11 mouse cellular contexts compared by ENCODE assay signal in the genomic region with DNA sequence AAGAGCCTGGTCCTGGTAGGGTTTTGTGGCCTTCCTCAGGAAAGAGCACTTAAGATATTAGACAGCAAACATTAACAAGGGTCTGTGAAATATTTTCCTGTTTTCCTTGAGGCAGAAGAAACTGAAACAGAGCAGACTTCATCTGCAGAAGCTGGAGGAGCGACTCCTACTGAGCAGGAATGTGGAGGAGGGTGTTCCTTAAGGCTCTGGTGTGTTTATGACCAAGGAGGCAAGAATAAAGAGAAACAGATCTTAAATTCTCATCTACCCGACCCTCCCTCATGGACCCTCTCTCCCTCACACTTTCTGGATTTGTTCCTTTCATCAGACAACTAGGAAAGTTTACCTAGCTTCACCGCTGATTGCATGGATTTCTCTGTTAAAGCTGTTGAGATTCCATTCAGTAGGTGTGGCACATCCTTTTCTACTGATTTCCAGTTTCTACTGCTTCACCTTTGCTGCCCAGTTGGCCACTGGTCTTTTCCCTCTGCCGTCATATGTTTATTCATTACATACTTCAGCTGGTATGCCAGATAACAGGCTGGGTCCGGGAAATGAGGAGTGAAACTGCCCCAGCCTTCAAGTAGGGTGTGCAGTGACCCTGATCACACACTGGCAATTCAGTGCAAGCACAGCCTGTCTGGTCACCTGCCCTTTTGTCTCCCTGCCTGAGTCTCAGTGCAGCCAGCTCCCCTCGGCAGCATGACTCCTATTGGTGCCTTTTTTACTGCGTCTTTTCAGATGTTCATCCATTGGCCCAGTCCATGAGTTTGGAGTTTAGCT. TPM values are rescaled to one million over a fixed set of nuclear protein-coding genes. Genes with fewer than 3 reads are reported as not detected.
DNase-seq lines count a peak whose midpoint lies in the region; ATAC-seq lines count a peak whose summit lies in the region.
"Had no signal": no experiment of that assay in that cellular context is flagged by ENCODE, and none has a peak within 500 bp of the region (broad histone marks: within the 10 kb centered on the region; RNA-seq: fewer than 3 reads in every experiment).

No protein-coding gene starts in this region.

- no peaks in the 10 kb centered on the region for H3K27me3 ChIP-seq in heart, embryonic 15.5 days
- H3K27me3 ChIP-seq in kidney, embryonic 14.5 days (ENCODE audit: control insufficient read depth, insufficient read depth, low read length): no peaks in the 10 kb centered on the region
- H3K27me3 ChIP-seq in hindbrain, embryonic 16.5 days (replicated peaks; ENCODE audit: control insufficient read depth, insufficient read depth, low read length): no peaks in the 10 kb centered on the region
- no peaks in the 10 kb centered on the region for H3K27me3 ChIP-seq in hindbrain, embryonic 13.5 days
- H3K27me3 ChIP-seq: neural tube, embryonic 13.5 days had no signal

- WGBS in heart, embryonic 15.5 days: 24% methylated on average over 7 of the region's 7 CpGs
- 20% methylated on average over 7 of the region's 7 CpGs for WGBS in kidney, embryonic 14.5 days
- WGBS in hindbrain, embryonic 16.5 days: 64% methylated on average over 7 of the region's 7 CpGs
- 63% methylated on average over 7 of the region's 7 CpGs for WGBS in hindbrain, embryonic 13.5 days

- H3K4me1 ChIP-seq in heart, embryonic 15.5 days (replicated peaks): peaks cover 24% of the 10 kb centered on the region
- H3K4me1 ChIP-seq in kidney, embryonic 14.5 days (ENCODE audit: control insufficient read depth, insufficient read depth, low read length): peaks cover 12% of the 10 kb centered on the region; the same call in 1 of the 2 replicates
- no peaks in the 10 kb centered on the region for H3K4me1 ChIP-seq in hindbrain, embryonic 16.5 days (ENCODE audit: control insufficient read depth, insufficient read depth, low read depth, low read length)
- no peaks in the 10 kb centered on the region for H3K4me1 ChIP-seq in hindbrain, embryonic 13.5 days (replicated peaks)
- H3K4me1 ChIP-seq: neural tube, embryonic 13.5 days had no signal

- DNase-seq in heart, adult 18-20 months: peak; percentile 69 to 84
- peak; percentile 57 for DNase-seq in lung, postnatal 14 days
- DNase-seq in adrenal gland, postnatal 36 days: no peak
- DNase-seq: cerebellum, adult 8-10 months had no signal

- peak overlapping the region; percentile 89 for H3K27ac ChIP-seq in heart, embryonic 15.5 days
- H3K27ac ChIP-seq in kidney, embryonic 14.5 days (ENCODE audit: low read depth, low read length): peak overlapping the region; percentile 3; the same call in 1 of the 2 replicates
- no peak overlapping the region for H3K27ac ChIP-seq in hindbrain, embryonic 16.5 days (ENCODE audit: low read depth, low read length)
- H3K27ac ChIP-seq in hindbrain, embryonic 13.5 days: no peak overlapping the region
- H3K27ac ChIP-seq: neural tube, embryonic 13.5 days had no signal

- H3K4me2 ChIP-seq in heart, embryonic 15.5 days: 0 out of 2 replicates have a peak overlapping the region, but pooled peaks have one; percentile 4
- no peak overlapping the region for H3K4me2 ChIP-seq in kidney, embryonic 14.5 days (replicated peaks; ENCODE audit: low read depth, low read length)
- no peak overlapping the region for H3K4me2 ChIP-seq in hindbrain, embryonic 16.5 days (ENCODE audit: low read length)
- H3K4me2 ChIP-seq in hindbrain, embryonic 13.5 days: no peak overlapping the region
- H3K4me2 ChIP-seq: neural tube, embryonic 13.5 days had no signal

- peak; percentile 75 for ATAC-seq in heart, embryonic 15.5 days (replicated peaks; ENCODE audit: insufficient number of reproducible peaks, insufficient read depth, low FRiP score, low read depth)
- ATAC-seq in kidney, embryonic 14.5 days (ENCODE audit: low FRiP score, low TSS enrichment): peak; percentile 88; the same call in 1 of the 2 replicates
- no peak for ATAC-seq in hindbrain, embryonic 16.5 days
- ATAC-seq in monocyte, adult 5-6 weeks (replicated peaks; ENCODE audit: insufficient number of reproducible peaks, low FRiP score, low TSS enrichment, poor library complexity, severe bottlenecking): no peak
- no peak for ATAC-seq in hindbrain, embryonic 13.5 days (ENCODE audit: low FRiP score)

- no peak overlapping the region for H3K9ac ChIP-seq in heart, embryonic 15.5 days
- H3K9ac ChIP-seq in kidney, embryonic 14.5 days (ENCODE audit: low read depth, low read length): no peak overlapping the region
- H3K9ac ChIP-seq in hindbrain, embryonic 16.5 days (ENCODE audit: low read depth, low read length): no peak overlapping the region
- no peak overlapping the region for H3K9ac ChIP-seq in hindbrain, embryonic 13.5 days
- H3K9ac ChIP-seq: neural tube, embryonic 13.5 days had no signal

- H3K9me3 ChIP-seq in heart, embryonic 15.5 days (replicated peaks): no peaks in the 10 kb centered on the region
- no peaks in the 10 kb centered on the region for H3K9me3 ChIP-seq in kidney, embryonic 14.5 days (ENCODE audit: control insufficient read depth, low read length)
- no peaks in the 10 kb centered on the region for H3K9me3 ChIP-seq in hindbrain, embryonic 16.5 days (ENCODE audit: control insufficient read depth, low read length)
- no peaks in the 10 kb centered on the region for H3K9me3 ChIP-seq in hindbrain, embryonic 13.5 days
- H3K9me3 ChIP-seq: neural tube, embryonic 13.5 days had no signal

- no peaks in the 10 kb centered on the region for H3K36me3 ChIP-seq in heart, embryonic 15.5 days
- H3K36me3 ChIP-seq in kidney, embryonic 14.5 days (ENCODE audit: control insufficient read depth, insufficient read depth, low read length): no peaks in the 10 kb centered on the region
- H3K36me3 ChIP-seq in hindbrain, embryonic 16.5 days (ENCODE audit: control insufficient read depth, insufficient read depth, low read length): no peaks in the 10 kb centered on the region
- no peaks in the 10 kb centered on the region for H3K36me3 ChIP-seq in hindbrain, embryonic 13.5 days
- H3K36me3 ChIP-seq: neural tube, embryonic 13.5 days had no signal

- H3K4me3 ChIP-seq in heart, embryonic 15.5 days: no peak overlapping the region
- H3K4me3 ChIP-seq in kidney, embryonic 14.5 days (ENCODE audit: low read length): no peak overlapping the region
- H3K4me3 ChIP-seq in hindbrain, embryonic 16.5 days (ENCODE audit: low read length): no peak overlapping the region
- no peak overlapping the region for H3K4me3 ChIP-seq in hindbrain, embryonic 13.5 days
- H3K4me3 ChIP-seq: erythroblast, embryonic 14.5 days; neural tube, embryonic 13.5 days had no signal

RNA-seq across cellular contexts. Expression of gene Serpinb1c, which starts 26.8 kb away (rescaled TPM):
- total RNA-seq in heart, adult 18-20 months (2021): 1 to 10 TPM; 1.3 to 3.5 TPM
- polyA plus RNA-seq in heart, embryonic 15.5 days (2015; fragmentation: Nextera tagmentation; extraction: Ambion mirVana): 0.14 and 0.15 TPM in 2 replicates
- polyA plus RNA-seq in kidney, embryonic 14.5 days (2014; fragmentation: Nextera tagmentation; extraction: Ambion mirVana): not detected in 2 replicates
- polyA plus RNA-seq in hindbrain, embryonic 16.5 days (2015; fragmentation: Nextera tagmentation; extraction: Ambion mirVana): not detected in 2 replicates
- total RNA-seq in adrenal gland, postnatal 36 days (2021): not detected
- 2.3 TPM in 1 of 3 replicates, not detected in the others for total RNA-seq in monocyte, adult 5-6 weeks (2017)
- polyA plus RNA-seq in hindbrain, embryonic 13.5 days (2015; fragmentation: Nextera tagmentation; extraction: Ambion mirVana): not detected in 2 replicates
- polyA plus RNA-seq: erythroblast, embryonic 14.5 days; neural tube, embryonic 13.5 days had no signal

RNA-seq across cellular contexts. Expression of gene Serpinb6b, which starts 40.2 kb away (rescaled TPM):
- total RNA-seq in heart, adult 18-20 months (2021): 10 to 100 TPM; 31.5 to 39.0 TPM
- polyA plus RNA-seq in heart, embryonic 15.5 days (2015; fragmentation: Nextera tagmentation; extraction: Ambion mirVana): 20.0 and 20.6 TPM in 2 replicates
- polyA plus RNA-seq in kidney, embryonic 14.5 days (2014; fragmentation: Nextera tagmentation; extraction: Ambion mirVana): 1.9 and 2.2 TPM in 2 replicates
- polyA plus RNA-seq in hindbrain, embryonic 16.5 days (2015; fragmentation: Nextera tagmentation; extraction: Ambion mirVana): 1.7 and 2.5 TPM in 2 replicates
- total RNA-seq in adrenal gland, postnatal 36 days (2021): 10 to 100 TPM; 22.0 to 38.0 TPM
- total RNA-seq in monocyte, adult 5-6 weeks (2017): 148 to 312 TPM (median 231 TPM) in 3 replicates
- polyA plus RNA-seq in hindbrain, embryonic 13.5 days (2015; fragmentation: Nextera tagmentation; extraction: Ambion mirVana): 1.4 and 2.0 TPM in 2 replicates

Comparison
In these comparisons a context has a peak if more than half of its experiments do, and no peak if none do; other contexts are left out.
1. DNase-seq: peak in heart, adult 18-20 months (2 of 2) and lung, postnatal 14 days (single experiment); none in adrenal gland, postnatal 36 days (0 of 2).
2. ATAC-seq: peak in heart, embryonic 15.5 days (single experiment) and kidney, embryonic 14.5 days (single experiment); none in hindbrain, embryonic 16.5 days (single experiment), monocyte, adult 5-6 weeks (single experiment) and hindbrain, embryonic 13.5 days (single experiment).
3. H3K27ac ChIP-seq: peak in heart, embryonic 15.5 days (single experiment) and kidney, embryonic 14.5 days (single experiment); none in hindbrain, embryonic 16.5 days (single experiment) and hindbrain, embryonic 13.5 days (single experiment).